Mouse (Mus musculus) cerebellum, adult 11-12 months (tissue): ENCODE data around the gene Fem1b.
"Not testable (repeated sequence)": the region's sequence is repeated elsewhere in the genome, so short reads cannot be mapped to it uniquely, and the experiment has no call there.

ENCODE experiments used
- DNase-seq: peaks from one replicate; pipeline ENCODE4 v3.0.0; 2022

Gene Fem1b

DNA sequence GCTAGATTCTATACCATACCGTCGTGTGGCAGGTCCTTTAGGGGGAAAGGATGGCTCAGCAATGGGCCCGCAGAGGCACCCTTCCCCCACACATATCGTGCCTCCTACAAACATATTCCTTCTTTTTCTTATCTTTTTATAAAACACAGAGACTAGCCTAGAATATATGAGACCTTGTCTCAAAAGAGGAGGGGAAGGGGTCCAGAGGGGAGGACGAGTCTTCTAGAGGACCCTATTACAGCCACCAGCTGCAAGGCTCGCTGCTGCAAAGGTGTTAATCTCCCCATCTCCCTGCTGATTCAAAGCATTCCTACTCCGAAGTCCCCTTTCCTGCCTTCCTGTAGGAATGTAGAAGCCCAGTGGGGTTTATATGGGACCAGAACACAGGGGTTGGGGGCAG is 14.7 kb upstream of the Fem1b start:
- no peak for DNase-seq

DNA sequence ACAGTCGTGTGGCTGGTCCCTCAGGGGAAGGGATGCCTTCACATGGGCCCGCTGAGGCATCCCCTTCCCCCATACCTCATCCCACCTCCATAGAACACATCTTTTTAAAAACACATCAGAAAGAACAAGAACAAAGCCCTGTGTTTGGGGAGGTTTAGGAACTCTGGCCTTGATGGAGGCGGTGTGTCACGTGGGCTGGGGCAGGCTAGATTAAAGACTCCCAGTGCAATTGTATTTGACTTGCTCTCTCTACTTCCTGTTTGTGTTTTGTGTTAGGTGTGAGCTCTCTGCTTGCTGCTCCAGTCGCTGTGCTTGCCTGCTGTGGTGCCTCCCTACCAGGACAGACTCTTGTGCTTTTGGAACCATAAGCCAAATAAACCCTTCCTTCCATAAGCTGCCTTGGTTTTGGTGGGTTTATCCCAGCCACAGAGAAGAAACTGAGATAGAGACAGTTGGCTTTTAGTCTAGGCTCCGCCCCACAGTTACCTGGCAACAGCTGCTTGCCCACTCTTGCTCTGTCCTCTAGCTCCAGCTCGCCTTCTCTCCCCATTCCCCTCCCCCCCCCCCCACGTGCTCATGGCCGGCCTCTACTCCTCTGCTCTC is 14.2 kb upstream of the Fem1b start:
- DNase-seq = no peak

DNA sequence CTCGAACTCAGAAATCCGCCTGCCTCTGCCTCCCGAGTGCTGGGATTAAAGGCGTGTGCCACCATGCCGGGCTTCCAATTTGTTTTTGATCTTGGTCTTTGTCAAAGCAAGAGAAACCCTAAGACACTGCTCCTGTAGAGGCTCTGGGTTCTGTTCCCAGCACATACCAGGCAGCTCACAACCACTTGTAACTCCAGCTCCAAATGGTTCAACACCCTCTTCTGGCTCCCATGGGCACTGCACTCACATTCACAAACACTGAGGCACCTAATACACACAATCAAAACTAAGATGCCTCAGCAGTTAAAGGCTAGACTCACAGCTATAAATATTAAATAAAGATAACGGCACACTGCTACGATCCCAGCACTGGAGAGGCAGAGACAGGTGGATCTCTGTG is 10.1 kb upstream of the Fem1b start:
- no peak for DNase-seq

DNA sequence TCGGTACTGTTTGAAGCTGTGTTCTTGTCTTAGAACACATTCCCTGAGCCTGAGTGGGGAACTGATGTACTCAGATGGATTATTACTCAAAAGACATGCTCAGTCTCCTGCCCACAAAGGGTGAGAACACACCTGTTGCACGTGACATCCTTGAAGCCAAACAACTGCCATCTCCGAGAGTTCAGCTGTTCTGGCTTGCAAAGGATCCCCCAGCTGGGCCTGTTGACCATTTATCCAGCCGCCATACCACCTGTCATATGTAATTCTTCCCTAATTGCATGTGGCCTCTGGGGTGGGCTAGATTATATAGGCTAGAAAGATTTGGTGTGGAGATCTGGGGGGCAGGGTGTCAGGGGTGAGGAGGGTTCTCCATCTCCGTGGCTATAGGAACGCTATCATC is 9.1 kb upstream of the Fem1b start:
- no peak for DNase-seq

DNA sequence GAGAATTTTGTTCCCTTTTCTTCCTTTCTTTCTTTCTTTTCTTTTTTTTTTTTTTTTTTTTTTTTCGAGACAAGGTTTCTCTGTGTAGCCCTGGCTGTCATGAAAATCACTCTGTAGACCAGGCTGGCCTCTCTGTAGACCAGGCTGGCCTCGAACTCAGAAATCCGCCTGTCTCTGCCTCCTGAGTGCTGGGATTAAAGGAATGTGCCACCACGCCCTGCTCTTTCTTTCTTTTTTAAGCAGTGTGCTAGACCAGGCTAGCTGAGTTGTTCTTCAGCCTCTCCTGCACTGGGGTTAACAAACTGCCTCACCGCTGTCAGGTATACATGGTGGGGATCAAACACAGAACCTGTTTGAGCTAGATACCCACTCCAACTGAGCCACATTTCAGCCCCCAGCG is 8.2 kb upstream of the Fem1b start:
- DNase-seq = not testable (repeated sequence)

DNA sequence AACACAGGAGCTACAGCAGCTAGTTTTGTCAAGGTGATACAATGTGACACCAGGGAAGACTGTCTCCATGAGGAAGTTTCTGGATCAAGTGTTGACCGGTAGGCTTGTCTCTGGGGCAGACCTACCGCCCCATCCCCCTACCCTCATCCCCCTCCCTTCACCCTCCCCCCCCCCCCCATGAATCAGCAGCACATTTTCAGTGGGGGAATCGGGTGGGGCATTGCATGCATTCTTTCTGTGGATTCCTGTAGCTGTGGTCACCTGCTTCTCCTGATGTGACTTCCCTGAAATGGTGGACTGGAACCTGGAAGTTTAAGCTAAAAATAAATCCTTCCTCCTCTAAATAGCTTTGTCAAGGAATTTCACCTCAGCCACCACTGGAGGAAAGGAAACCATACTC is 7.8 kb upstream of the Fem1b start:
- DNase-seq = no peak

DNA sequence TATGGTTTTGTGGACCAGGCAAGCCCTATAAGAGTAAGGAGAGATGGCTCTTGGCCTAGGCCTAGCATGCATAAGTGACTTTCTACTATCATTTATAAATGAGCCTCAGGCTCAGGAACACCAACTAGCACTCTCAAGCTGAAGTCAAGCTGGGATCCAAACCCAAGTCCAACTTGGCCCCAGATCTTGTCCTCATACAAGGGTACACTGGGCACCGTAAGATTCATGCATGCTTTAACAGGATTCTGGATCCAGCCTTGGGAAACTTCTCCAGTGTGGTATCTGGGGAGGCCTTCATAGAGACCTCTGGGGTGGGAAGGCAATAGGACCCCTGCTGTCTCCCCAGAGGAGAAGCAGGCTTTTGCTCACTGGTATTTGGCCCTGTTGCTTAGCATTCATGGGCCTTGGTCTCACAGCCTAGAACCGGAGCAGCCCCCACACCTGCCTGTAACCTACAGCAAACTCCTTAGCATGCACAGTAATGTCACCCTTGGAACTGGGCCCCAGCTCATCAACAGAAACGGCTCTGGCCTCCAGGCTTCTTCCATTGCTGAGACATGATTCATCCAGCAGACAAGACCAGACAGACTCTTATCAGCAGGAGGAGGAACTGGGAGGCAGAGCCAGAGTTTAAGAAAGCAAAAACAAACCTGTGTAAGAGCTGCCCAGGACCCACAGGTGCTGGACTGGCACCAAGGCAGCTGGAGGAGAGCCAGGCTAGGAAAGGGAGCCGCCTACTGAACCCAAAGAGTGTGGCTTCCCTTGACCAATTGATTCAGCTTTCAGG is 6.3 kb upstream of the Fem1b start:
- DNase-seq = no peak

DNA sequence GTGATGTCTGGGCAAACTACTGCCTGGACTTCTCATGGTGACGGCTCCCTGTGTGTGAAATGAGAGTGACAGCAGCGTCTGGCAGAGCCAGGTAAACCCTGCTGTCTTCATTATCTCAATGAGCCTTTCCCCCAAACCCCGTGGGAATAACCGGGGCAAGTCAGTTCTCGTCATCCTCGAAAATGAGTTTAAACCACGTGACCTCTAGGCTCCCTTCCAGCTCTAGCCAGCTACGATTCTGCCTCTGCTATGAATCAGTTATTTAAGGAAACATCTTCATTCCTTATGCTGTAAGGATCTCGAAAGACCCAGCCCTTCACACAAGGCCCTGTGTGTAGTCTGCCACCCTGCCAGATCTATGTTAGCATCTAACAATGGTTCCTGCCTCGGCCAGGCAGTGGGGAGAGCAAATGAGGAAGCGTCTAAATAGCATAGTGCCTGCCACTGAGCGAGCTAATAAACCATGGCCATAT is 5.4 kb upstream of the Fem1b start:
- DNase-seq = no peak

DNA sequence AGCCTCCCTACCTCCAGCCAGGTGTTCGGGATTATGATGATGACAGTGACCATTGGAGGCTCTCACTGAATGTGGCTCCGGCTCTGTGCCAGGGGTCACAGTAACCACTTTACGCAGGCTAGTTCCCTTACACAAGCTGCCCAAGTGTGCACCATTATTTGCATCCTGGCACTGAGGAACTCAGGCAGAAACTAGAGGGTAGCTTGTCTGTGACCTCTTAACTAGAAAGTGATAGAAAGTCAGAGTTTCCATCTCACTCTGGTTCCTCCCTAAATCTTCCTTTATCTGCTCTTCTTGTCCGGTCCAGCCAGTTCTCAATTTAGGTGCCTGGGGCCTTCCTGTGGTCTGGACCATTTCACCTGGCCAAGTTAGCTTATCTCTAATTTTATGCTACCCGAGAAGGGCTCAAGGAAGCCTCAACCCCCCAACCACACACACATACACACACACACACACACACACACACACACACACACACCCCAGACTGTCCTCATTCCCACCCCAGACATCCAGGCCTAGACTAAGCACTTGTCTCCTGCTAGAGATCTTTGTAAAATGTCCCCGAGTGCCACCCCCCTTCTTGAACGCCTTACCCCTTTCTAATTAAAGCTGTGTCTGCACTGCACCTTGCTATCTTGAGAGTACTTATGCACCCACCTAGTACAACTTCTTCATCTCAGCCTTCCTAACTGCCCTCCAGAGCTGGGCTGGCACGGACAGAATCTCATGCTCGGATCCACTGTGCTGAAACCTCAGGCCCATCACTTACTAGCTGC is 4.8 kb upstream of the Fem1b start:
- no peak for DNase-seq

DNA sequence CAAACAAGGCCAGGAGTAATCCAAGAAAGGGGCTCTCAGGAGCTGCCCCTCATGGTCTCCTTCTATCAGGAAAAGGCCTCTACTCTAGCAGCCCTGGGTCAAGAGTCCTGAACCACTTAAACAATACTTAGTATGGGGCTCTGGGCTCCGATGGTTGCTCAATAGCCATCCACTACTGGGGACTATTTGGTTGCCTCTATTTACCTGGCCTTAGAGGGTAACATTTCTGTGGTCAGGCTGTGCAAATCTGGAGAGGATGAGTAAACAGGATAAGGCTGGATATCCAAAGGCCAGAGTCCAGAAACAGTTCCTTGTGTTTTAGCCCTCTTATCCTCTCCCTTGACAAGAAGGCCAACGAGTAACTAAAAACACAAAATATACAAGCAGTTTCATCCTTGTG is 3.0 kb upstream of the Fem1b start:
- no peak for DNase-seq

DNA sequence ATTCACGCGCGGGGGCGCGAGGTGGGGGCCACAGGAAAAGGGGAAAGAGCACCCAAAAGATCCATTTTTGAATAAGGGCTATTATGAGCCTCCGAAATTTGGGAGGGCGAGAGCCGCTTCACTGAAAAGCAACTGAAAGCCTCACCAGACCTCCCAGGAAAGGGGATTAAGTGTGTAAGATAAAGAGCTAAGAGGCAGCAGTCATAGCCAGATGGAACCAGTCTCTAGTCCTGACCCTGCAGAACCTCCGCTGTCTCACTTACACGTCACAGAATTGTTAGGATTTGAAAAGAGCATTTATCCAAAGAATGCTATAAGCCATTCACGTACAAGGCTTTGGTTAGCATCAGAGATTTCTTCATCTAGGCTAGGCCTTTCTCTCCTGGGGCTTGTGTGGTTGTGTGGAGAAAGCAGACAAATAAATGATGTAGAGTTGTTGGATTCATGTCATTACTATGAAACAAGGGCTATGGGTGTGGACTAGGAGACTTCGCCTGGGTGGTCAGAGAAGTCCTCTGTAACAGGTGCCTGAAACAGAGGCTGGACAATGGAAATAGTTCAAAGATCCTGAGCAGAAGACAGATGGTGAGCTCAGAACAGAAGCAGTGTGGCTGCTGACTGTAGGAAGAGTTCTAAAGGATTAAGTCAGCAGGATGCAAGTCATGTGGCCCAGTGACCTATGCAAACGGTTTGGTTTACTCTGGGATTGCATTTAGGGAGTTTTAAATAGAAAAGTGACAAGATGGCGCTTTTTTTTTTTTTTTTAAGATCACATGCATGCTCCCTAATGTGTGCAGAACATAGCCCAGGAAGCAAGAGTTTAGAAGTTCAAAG is 699 bp upstream of the Fem1b start:
- DNase-seq = no peak

DNA sequence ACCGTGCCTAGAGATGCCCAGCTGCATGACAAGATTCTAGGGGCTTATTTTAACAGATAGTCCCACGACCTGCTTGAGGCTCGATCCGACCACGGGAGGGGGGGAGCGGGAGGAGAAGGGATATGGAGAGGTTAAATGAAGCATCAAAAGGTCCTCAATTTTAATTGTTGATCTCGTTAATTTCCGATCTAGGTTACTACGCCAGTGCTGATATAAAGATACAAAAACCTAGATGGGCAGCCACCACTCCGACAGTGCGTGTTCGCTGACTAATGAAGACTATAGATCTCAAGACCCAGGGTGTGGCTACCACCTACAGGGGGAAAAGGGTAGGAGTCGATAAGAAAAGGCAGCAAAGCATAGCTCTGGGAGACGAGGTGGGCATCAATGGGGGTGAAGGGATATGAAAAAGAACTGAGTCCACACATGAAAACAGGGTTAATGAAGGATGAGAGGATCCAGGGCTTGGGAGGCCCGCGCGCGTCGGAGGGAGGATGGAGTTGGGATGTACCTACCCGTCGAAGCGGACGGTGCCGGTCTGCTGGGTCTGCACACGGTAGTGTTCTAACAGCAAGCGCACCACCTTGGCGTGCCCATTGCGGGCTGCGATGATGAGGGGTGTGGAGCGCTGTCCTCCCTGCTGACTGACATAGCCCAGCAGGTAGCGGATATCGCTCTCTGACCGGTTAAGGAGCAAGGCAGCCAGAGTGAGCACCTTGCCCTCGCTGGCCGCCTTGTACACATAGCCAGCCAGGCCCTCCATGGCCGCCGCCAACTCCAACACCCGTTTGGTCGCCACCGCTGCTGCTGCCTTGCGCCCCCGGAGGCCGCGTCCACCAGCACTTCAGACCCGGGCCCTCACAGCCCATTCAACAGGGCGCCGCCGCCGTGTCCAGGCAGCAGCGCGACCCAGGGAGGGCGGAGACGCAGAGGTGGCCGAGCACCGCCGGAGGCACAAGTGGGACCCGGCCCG is 905 bp downstream of the Fem1b start:
- DNase-seq = no peak

DNA sequence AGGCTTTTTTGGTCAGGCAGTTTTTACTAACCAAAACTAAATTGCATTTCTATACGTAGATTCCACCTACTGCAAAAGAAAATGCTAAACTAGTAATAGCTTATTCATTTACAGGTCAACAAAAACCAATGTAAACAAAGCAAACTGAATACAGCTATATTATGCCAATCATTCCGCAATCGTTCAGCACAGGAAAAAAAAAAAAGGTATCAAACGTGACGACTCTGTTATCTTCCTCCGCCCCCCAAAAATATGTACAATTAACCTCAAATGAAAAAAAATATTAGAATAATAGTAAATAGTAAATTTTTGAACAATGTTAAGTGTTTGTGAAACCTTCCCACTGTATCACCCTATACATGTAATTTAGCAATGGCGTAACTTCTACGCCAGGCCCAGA is 1.6 kb downstream of the Fem1b start:
- DNase-seq = no peak

DNA sequence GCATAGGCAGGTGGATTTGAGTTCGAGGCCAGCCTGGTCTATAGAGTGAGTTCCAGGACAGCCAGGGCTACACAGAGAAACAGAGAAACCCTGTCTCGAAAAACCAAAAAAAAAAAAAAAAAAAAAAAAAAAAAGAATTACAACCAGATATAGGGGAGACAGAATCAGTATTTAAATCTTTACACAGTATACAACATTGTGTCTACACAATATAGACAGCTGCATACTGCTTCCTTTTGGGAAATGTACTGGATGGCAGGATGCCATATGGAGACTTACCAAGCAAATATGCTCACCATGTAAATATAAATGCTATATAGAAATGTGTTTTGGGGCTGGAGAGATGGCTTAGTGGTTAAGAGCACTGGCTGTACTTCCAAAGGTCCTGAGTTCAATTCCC is 12.5 kb downstream of the Fem1b start:
- DNase-seq = not testable (repeated sequence)

DNA sequence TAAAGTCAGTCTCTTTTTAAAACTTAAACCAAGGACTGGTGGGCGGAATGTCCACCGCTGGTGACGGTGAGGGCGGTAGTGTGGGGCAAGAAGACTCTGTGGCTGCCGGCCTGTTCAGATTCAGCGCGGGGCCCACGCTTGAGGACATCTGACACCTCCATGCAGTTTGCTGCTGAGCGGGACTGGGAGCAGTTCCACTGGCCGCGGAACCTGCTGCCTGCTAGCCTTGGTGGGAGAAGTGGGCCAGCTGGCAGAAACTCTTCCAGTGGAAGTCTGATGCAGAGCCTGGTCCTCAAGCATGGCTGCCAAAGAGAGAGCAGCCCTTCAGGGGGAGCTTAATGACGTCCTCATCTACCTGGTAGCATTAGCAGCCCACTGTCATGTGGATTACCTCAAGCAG is 21.9 kb downstream of the Fem1b start:
- no peak for DNase-seq

DNA sequence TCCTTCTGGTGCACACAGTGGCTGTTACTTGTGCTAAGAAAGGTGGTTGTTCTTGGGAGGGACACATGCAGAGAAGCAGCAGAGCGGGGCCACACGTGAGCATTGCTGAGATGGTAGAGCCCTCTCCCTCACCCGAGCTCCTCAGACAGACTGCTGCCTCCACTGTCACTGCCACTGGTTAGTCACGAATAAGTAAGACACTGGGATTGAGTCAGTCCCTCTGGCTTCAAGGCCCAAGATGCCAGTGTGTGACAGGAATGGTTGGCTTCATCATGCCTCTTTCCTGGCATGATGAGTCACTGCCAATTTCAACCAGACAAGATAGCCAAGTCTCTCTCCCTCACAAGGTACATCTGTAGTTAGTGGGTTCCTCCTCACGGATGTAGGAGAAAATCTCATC is 25.0 kb downstream of the Fem1b start:
- no peak for DNase-seq

DNA sequence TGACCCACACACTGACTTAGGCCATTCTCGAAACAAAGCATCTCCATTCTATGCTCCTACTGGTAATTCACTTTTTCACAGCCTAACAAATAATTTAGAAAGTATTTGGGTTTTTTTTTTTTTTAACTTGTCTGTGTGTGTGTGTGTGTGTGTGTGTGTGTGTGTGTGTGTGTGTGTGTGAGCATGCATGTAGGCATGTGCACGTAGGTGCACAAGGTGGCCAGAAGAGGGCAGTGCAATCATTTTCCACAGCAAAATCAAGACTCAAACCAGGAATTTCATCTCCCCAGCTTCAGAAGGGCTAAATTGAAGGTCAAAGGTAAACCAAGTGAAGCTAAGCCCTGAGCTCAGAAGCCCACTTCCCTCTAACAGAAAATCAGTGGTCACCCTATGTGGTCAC is 27.5 kb downstream of the Fem1b start:
- no peak for DNase-seq

DNA sequence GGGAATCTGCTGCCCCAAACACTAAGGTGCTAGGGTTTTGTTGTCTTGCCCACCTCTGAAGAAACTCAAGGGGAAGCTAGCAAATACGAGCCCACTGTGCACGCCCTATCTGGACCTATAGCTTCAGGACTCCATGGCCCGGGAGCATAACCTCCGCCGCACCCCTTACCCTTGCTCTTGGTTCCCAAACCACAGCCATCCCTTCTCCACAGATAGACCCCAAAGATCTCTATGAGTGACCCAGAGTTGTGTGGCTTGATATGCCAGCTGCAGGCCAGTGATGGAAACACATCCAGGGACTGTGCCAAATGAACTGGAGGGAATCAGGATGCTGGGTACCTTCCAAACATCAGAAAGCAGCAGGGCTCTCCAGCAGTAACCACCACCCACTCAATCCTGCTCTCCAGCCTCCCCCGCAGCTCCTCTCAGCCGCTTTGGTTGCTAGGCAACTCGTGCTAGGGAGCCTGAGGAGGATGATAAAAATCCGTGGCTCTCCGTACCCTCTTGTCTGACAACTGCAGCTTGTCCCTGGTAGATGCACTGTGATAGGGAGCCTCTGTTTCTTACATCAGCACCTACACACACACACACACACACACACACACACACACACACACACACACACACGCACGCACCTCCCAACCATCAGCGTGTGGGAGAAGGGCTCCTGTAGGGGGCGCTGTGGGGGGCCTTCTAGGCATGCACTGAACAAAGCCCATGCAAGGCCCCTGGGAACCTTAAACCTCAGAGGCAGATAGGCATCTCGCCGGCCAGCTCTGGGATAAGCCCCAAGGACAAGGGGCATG is 28.6 kb downstream of the Fem1b start:
- no peak for DNase-seq

DNA sequence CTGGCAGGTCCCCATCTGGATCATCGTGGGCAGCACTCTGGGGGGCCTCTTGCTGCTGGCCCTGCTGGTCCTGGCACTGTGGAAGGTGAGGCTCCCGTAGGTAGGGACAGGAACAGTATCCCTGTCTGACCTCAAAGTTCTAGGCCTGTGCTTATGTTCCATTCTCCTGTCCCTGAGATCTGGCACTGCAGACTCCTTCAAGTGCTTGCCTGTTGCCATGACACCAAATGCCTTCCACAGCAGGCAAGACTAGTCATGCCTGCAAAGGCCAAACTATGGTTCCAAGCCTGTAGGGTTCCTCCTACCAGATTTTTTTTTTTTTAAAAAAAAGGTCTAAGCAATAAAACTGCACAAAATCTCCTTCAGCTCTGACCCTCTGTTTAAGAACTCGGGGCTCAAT is 29.8 kb downstream of the Fem1b start:
- DNase-seq = no peak

DNA sequence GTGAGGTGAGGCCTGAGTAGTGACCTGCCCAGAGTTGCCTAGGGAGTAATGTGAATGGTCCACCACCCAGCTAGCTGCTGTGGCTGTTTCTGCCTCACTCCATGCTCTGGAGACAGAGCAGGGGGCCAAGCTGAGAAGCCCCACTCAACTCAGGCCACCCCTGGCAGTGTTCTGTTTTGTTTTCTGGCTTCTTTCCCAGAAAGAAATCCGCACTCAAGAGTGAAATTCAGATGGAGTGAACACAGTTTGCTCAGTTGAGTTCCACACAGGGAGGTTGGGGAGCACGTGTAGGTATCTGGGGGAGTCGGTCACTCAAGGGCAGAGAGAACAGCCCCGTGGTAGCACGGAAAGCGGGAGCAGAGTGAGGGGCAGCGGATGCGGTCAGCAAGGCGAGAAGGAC is 33.0 kb downstream of the Fem1b start:
- no peak for DNase-seq

DNA sequence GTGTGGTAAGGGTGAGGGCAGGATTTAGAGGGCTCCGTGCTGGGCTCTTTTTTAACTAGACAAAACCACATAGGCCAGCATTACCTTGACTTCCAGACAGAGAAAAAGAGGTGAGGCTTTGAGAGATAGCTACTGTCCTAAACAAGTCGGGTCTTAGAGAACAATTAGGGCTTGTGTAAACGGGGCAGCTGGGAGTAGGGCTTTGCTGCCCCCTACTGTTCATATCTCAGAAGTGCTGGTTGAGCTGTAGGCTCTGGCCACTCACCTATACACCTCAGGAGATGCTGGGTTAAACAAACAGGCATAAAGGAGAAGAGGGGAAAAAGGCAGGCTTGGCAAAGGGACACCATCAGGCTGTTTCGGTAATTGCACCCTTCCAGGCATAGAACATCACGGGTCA is 34.3 kb downstream of the Fem1b start:
- peak; percentile 53 for DNase-seq
